Mouse (Mus musculus) gastrocnemius, adult 18-20 months (tissue): ENCODE data around the gene Gstm5. TPM values are rescaled to one million over a fixed set of nuclear protein-coding genes. Genes with fewer than 3 reads are reported as not detected.
"Not testable (repeated sequence)": the region's sequence is repeated elsewhere in the genome, so short reads cannot be mapped to it uniquely, and the experiment has no call there.

Experiments
- DNase-seq: peaks from one replicate; pipeline ENCODE4 v3.0.0; 2021; ENCODE audit warnings: low spot score
- long read RNA-seq, 2 experiments: library from polyadenylated mRNA; stranded (forward); transcript quantifications; one replicate each; pipeline ENCODE4 v2.0.0; 2021
- total RNA-seq, 2 experiments: library from RNA; stranded (reverse); gene quantifications; 2 replicates each; pipeline ENCODE4 v1.2.3; 2021

Gstm5 gene
- 10 to 100 TPM; 86.9 to 93.2 TPM for total RNA-seq
- long read RNA-seq, experiment 1, transcript Gstm5-201 (8 exons, 945 nt) = major isoform, 78 of 83 reads
- long read RNA-seq, experiment 1, partial matches to known transcripts = 1 of 83 reads
- long read RNA-seq, experiment 1, other reads (novel, unspliced or antisense) = 4 of 83 reads
- long read RNA-seq, experiment 2, transcript Gstm5-201 (8 exons, 945 nt) = major isoform, 55 of 59 reads
- long read RNA-seq, experiment 2, partial matches to known transcripts = 1 of 59 reads
- long read RNA-seq, experiment 2, other reads (novel, unspliced or antisense) = 3 of 59 reads

GRCm38 (mm10) chr3:107895720-107896569 lies at the start of gene Gstm5:
Gstm5 (plus strand) TSS chr3:107895821.
- peak; percentile 83 for DNase-seq

DNA sequence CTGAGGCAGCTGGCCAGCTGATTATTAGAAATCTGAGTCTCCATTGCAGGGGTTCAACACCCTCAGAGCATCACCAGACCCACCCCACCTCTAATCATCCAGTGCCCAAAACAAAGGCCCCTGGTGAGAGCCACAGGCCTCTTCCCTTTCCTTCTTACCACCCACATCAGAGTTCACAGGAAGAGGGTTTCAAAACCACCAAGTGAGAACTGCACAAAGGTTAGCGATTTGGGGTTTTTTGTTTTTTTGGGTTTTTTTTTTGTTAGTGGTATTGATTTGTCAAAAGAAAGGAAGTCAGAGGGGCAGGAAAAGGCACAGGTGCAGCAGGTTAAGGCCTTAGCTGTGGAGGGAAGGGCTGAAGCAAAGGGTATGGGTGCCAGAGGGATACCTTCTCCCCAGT lies 49.4 kb upstream of the Gstm5 start:
- DNase-seq = no peak

DNA sequence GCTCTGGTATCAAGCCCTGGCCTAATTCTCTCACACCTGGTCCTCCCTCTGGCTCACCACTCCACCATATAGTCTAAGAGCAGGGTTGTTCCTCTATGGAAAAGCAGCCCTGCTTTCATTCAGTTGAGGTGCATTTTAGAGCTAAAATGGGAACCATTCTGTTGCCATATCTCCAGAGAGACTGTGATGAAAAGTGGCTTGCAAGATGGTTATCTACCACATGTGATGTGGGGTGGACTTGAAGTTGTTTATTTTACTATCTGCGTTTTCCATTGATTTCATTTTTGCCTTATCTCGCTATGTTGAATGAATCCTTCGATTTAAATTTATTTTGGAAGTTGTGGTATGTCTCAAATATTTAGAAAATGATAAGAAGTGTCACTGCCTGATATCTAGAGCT lies 48.8 kb upstream of the Gstm5 start:
- DNase-seq = no peak

- no peak for DNase-seq
Observed at GRCm38 (mm10) chr3:107848126-107848525, 47.5 kb upstream of the Gstm5 start.

GRCm38 (mm10) chr3:107849000-107849692 lies 46.5 kb upstream of the Gstm5 start:
- DNase-seq = no peak

GRCm38 (mm10) chr3:107849693-107850031 lies 46.0 kb upstream of the Gstm5 start:
- DNase-seq = no peak

GRCm38 (mm10) chr3:107850418-107851031 lies 45.1 kb upstream of the Gstm5 start:
- DNase-seq = peak; percentile 60

DNA sequence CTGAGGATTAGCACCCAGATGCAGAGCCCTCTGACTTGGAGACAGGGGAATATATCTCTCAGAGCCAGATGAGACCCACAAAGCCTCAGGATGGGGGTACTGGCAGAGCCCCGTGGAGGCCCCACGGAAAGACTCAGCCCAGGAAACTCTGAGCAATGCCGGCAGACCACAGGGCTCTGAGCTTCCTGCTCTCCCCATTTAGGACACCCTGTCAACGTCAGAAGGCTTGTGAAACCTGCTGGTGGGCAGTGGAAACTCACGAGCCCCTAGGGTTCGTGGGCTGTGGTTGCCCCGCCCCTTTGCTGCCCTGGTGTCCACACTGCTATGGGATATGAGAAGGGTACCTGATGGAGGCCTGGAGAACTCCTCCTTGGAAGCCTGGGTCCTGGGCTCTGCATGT lies 42.8 kb upstream of the Gstm5 start:
- DNase-seq = no peak

DNA sequence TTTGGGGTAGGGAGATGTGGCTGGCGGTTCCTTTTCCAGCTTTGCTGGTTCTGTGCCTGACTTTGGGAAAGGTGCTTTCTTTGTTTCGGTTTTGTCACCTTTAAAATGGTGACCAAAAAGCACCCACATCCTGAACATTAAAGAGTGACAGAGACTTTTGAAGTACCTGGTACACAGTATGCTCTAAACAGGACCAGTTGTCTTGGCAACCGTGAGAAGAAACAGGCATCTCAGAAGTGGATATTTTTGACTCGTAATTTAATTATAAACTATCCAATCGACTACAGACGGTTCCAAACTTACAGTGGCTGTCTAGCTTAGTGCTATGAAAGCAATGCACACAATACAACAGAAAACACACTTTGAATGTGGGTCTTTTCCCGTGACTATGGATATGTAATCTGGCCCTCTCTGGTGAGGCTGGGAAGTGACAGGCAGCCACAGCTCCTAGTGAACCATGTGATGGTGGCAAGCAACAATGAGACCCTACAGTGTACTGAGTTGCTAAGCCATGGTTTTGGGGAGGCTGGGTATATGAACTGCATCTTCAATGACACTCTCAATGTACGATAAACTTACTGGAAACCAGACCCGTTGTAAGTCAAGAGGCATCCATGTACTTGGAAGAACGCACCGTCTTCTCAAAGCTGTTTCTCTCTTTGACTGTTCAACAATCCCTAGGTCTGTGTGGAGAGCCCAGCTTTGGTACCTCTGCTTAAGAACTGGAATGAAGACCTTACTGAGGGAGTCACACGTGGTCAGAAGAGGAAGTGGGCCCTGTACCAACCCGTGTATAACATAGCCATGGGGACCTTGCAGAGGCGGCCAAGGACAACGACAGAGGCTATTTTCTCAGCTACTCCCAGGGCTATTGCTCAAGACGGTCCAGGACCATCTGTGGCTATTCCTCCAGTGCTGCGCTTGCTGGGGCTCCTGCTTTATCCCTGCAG lies 42.1 kb upstream of the Gstm5 start:
- DNase-seq = no peak

GRCm38 (mm10) chr3:107855368-107855767 lies 40.3 kb upstream of the Gstm5 start:
- DNase-seq = no peak

- DNase-seq = no peak
Observed at GRCm38 (mm10) chr3:107857646-107858045, 38.0 kb upstream of the Gstm5 start.

DNA sequence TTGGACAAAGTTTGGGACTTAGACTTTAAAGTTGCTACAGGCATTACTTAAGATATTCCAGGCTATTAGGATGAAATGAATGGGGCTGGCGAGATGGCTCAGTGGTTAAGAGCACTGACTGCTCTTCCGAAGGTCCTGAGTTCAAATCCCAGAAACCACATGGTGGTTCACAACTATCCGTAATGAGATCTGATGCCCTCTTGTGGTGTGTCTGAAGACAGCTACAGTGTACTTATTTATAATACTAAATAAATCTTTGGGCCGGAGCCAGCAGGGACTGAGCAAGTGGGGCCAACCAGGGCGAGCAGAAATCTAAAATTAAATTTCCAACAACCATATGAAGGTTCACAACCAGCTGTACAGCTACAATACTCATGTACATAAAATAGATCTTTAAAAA lies 34.1 kb upstream of the Gstm5 start:
- not testable (repeated sequence) for DNase-seq

- DNase-seq = no peak
Observed at GRCm38 (mm10) chr3:107862471-107862870, 33.1 kb upstream of the Gstm5 start.

GRCm38 (mm10) chr3:107863471-107863870 lies 32.1 kb upstream of the Gstm5 start:
- DNase-seq = no peak

DNA sequence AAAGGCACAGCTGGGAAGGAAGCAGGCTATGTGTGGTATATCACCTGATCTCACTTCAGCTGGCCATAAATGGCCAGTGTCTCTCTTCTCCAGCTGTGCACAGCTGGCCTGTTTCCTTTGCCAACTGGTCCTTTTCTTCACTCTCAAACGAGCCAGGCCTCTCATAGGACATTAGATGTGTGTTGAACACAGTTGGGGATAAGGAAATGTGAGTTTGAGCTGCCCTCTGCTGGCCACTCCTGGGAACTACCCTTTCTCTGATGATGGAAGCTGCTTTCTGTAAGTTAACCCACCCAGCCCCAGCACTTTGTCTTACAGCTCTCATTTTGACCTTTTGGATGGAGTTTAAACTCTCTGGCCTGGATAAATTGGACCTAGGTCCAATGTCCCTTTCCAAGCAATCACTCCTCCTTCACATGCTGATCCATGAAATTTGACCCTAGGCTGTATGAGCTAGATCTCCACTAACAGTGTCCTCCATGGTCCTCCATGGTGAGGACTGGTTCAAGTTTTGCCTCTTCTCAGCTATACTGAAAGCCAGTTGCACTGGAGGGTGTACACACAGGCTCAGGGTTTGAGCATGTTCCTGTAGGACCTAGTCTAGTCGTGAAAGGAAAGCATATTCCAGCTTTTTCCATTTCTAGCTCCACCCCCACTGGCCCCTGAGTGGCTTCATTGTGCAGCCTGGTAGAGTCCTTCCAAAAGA lies 31.6 kb upstream of the Gstm5 start:
- peak; percentile 92 for DNase-seq

GRCm38 (mm10) chr3:107865364-107866091 lies 30.1 kb upstream of the Gstm5 start:
- DNase-seq = no peak

GRCm38 (mm10) chr3:107867086-107867485 lies 28.5 kb upstream of the Gstm5 start:
- peak; percentile 88 for DNase-seq

- DNase-seq = no peak
Observed at GRCm38 (mm10) chr3:107868452-107868851, 27.2 kb upstream of the Gstm5 start.

DNA sequence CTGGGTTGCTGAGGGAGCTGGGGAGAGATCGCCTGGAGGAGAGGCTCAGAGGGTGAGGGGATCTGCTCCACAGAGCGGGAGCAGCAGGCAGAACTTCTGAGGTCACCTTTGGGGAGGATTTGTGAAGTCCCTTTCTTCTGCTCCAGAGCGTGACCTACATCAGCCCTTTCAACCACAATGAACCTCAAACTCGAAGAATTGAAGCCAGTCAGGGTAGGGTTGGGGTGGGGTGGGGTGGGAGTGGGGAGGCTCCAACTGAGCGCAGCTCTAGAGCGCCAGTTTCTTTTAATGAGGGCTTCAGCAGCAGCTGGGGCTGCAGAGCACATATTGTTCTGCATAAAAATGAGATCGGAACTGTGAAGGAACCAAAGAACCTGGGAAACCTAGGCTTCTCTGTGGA lies 26.5 kb upstream of the Gstm5 start:
- no peak for DNase-seq
